Mouse (Mus musculus) midbrain, embryonic 14.5 days (tissue): ENCODE results near the gene H3f3b. TPM values are rescaled to one million over a fixed set of nuclear protein-coding genes. Genes with fewer than 3 reads are reported as not detected.

Experiments used
- ATAC-seq: fragments of 200-750 bp; cut with Nextera tagmentation; 2 replicates; pipeline ENCODE4 v1.8.0; 2017; ENCODE audit warnings: moderate number of reproducible peaks, moderate library complexity; ENCODE audit not compliant: low FRiP score, low TSS enrichment
- DNase-seq: peaks from one replicate; pipeline ENCODE4 v3.0.0-alpha.2; 2015
- H3K27ac ChIP-seq: fragments of 300-500 bp; sonication (generic); replicated peaks from 2 replicates; pipeline ENCODE4 v1.5.1; 2014; ENCODE audit warnings: mild to moderate bottlenecking, low read depth, low read length, moderate library complexity
- H3K27me3 ChIP-seq: fragments of 300-500 bp; sonication (generic); 2 replicates; pipeline ENCODE4 v1.6.1; 2014; ENCODE audit warnings: low read length, control low read depth, mixed read lengths; ENCODE audit not compliant: control insufficient read depth, insufficient read depth
- H3K36me3 ChIP-seq: fragments of 300-500 bp; sonication (generic); 2 replicates; pipeline ENCODE4 v1.6.1; 2014; ENCODE audit warnings: low read length, control low read depth; ENCODE audit not compliant: control insufficient read depth, insufficient read depth
- H3K4me1 ChIP-seq: fragments of 300-500 bp; sonication (generic); 2 replicates; pipeline ENCODE4 v1.6.1; 2014; ENCODE audit warnings: mild to moderate bottlenecking, antibody characterized with exemption, low read length, control low read depth; ENCODE audit not compliant: control insufficient read depth, insufficient read depth
- H3K4me2 ChIP-seq: fragments of 300-500 bp; sonication (generic); 2 replicates; pipeline ENCODE4 v1.6.1; 2014; ENCODE audit warnings: mild to moderate bottlenecking, low read length, moderate library complexity
- H3K4me3 ChIP-seq: fragments of 300-500 bp; sonication (generic); replicated peaks from 2 replicates; pipeline ENCODE4 v1.5.1; 2014; ENCODE audit warnings: low read depth, low read length
- H3K9ac ChIP-seq: fragments of 300-500 bp; sonication (generic); replicated peaks from 2 replicates; pipeline ENCODE4 v1.6.1; 2014; ENCODE audit warnings: mild to moderate bottlenecking, low read length, moderate library complexity
- H3K9me3 ChIP-seq: fragments of 300-500 bp; sonication (generic); 2 replicates; pipeline ENCODE4 v1.6.1; 2016; ENCODE audit warnings: low read length, control low read depth, mixed read lengths; ENCODE audit not compliant: control insufficient read depth
- WGBS: fragments of 180-500 bp; shearing (Covaris S2); extraction: QIAGEN DNeasy Blood & Tissue Kit; methylation state at CpG from one replicate; pipeline ENCODE4 v1.1.7; 2014; 5-methylcytosine and 5-hydroxymethylcytosine counted together
- polyA plus RNA-seq: library from polyadenylated mRNA; unstranded; fragments of >200 nt; fragmentation: Nextera tagmentation; extraction: Ambion mirVana; gene quantifications from 2 replicates; pipeline ENCODE4 v1.2.1, GENCODE M21; 2014

The H3f3b gene
- 2,683 and 2,948 TPM in 2 replicates for polyA plus RNA-seq

DNA sequence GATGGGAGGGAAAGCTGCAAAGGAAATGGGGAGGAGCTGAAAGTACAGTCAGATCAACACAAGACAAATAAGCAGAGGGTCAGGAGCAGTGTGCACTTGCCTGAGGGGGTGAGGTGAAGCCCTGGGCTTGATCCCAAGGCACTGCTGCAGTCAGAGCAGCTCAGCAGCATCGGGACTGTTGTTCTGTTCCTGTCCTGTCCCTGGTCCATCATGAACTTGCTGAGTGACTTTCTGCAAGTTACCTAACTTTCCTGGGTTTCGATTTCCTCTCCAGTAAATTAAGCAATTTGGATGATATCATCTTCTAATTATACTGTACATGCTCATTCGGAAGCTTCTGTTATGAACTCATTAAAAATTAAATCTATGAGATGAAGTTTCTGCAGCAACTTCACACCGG lies at the start of gene H3f3b:
H3f3b (minus strand) TSS at position 207 of the 400 bp plus-strand sequence.
- no peak within 1 kb of the TSS for H3K4me3 ChIP-seq
- DNase-seq: no peak
- ATAC-seq: no peak
- peaks cover 5% of the 10 kb centered on the region; the same call in 1 of the 2 replicates for H3K36me3 ChIP-seq
- H3K4me1 ChIP-seq: peaks cover 10% of the 10 kb centered on the region
- H3K9me3 ChIP-seq: no peaks in the 10 kb centered on the region
- H3K27me3 ChIP-seq: no peaks in the 10 kb centered on the region
- WGBS: 89% methylated on average over 4 of the region's 4 CpGs
- no peak within 1 kb of the TSS for H3K9ac ChIP-seq
- H3K4me2 ChIP-seq: no peak within 1 kb of the TSS
- H3K27ac ChIP-seq: no peak within 1 kb of the TSS

DNA sequence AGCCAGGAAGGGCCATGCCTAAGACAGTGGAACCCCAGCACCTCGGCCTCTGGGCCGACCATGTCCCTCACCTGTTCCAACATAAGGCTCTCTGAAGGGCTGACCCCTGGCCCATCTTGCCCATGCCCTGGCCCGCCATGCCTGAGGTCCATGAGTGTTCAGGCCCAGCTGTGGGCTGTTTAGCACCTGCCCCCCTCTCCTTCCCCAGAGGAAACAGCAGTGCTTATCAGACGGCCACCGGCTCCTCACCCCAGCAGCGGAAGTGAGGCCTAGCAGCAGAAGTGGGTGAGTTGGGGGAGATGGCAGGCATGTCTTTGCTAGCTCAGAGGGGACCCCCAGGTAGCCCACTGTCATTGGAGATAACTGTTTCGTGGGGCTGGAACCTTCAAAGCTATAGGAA lies 49.1 kb upstream of the H3f3b start:
- H3K27me3 ChIP-seq: no peaks in the 10 kb centered on the region
- ATAC-seq (no peak), DNase-seq (no peak)
- H3K4me3 ChIP-seq: no peak overlapping the region
- H3K9me3 ChIP-seq: no peaks in the 10 kb centered on the region
- H3K4me2 ChIP-seq: no peak overlapping the region
- H3K4me1 ChIP-seq: no peaks in the 10 kb centered on the region
- H3K36me3 ChIP-seq: peaks cover 33% of the 10 kb centered on the region
- no peak overlapping the region for H3K9ac ChIP-seq
- H3K27ac ChIP-seq: no peak overlapping the region
- 93% methylated on average over 7 of the region's 7 CpGs for WGBS

DNA sequence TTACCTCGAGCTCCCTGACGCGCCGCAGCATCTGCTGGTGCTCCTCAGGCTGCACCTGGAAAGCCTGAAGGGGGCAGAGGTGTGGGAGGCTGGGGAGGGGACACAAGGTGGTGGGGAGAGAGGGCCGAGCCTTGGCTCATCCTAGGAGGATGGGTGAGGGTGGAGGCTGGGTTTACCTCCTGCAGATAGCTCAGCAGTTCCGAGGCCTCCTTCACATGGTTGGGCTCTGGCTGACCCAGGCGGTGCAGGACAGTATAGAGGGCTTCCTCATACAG lies 48.4 kb upstream of the H3f3b start:
- Histone ChIP-seq H3K4me1 (no peaks in the 10 kb centered on the region), H3K27me3 (no peaks in the 10 kb centered on the region), H3K27ac (no peak overlapping the region), H3K4me3 (no peak overlapping the region), H3K9ac (no peak overlapping the region), H3K4me2 (no peak overlapping the region), H3K36me3 (peaks cover 27% of the 10 kb centered on the region), H3K9me3 (no peaks in the 10 kb centered on the region)
- 73% methylated on average over 7 of the region's 7 CpGs for WGBS
- DNase-seq (no peak), ATAC-seq (no peak)

DNA sequence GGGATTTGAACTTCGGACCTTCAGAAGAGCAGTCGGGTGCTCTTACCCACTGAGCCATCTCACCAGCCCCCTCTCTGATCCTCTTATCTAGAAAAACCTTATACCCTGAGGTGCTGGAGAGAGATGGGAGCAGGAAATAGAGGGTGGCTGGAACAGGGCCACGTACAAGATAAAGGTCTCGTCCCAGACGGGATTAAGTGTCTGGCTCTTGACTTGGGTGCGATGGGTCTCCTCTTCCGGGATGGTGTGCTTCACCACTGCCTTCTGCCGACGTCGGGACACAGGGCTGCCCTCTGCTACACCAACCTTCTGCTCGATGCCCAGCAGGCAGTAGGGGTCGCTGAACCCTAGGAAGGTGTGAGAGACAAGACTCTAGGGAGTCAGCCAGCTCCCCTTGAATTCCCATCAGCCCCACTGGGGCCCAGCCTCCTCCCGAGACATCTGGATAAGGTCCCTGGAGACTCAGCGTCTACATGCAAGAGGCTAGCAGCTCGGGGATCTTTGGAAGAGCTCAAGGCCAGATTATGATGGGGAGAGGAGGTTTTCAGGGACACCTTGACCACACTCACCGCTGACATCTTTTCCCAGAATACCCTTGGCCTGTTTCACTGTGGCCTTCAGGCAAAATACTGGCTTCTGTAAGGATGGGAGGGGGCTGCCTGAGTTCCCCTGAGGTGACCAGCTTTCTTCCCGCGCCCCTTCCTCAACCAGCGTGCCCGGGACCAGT lies 47.9 kb upstream of the H3f3b start:
- DNase-seq: no peak
- no peaks in the 10 kb centered on the region for H3K4me1 ChIP-seq
- WGBS: 63% methylated on average over 20 of the region's 20 CpGs
- no peak overlapping the region for H3K9ac ChIP-seq
- H3K36me3 ChIP-seq: peaks cover 22% of the 10 kb centered on the region
- no peak overlapping the region for H3K27ac ChIP-seq
- no peak overlapping the region for H3K4me2 ChIP-seq
- no peak overlapping the region for H3K4me3 ChIP-seq
- H3K9me3 ChIP-seq: no peaks in the 10 kb centered on the region
- H3K27me3 ChIP-seq: no peaks in the 10 kb centered on the region
- ATAC-seq: no peak

DNA sequence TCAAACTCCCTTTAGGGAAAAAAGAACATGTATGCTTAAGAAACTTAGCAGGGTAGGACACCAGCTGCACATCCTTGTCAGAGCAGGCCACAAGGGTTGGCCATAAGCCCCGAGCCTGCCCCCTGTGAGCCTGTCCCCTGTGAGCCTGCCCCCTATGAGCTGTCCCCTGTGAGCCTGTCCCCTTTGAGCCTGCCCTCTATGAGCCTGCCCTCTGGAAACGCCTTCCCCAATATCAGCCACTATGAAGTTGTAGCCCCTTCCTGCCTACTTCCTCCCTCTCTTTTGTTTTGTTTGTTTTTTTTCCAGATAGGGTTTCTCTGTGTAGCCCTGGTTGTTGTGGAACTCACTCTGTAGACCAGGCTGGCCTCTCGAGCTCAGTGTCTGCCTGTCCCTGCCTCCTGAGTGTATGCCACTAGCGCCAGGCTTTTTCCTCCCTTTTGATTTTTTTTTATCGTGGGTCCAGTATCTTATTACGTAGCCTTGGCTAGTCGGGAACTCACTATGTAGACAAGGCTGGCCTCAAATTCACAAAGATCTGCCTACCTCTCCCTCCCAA lies 46.8 kb upstream of the H3f3b start:
- Histone ChIP-seq H3K27me3 (no peaks in the 10 kb centered on the region), H3K9ac (no peak overlapping the region), H3K4me2 (no peak overlapping the region), H3K27ac (no peak overlapping the region), H3K9me3 (no peaks in the 10 kb centered on the region), H3K4me3 (no peak overlapping the region), H3K36me3 (peaks cover 10% of the 10 kb centered on the region; the same call in 1 of the 2 replicates), H3K4me1 (no peaks in the 10 kb centered on the region)
- ATAC-seq: no peak
- no peak for DNase-seq
- 70% methylated on average over 7 of the region's 7 CpGs for WGBS

DNA sequence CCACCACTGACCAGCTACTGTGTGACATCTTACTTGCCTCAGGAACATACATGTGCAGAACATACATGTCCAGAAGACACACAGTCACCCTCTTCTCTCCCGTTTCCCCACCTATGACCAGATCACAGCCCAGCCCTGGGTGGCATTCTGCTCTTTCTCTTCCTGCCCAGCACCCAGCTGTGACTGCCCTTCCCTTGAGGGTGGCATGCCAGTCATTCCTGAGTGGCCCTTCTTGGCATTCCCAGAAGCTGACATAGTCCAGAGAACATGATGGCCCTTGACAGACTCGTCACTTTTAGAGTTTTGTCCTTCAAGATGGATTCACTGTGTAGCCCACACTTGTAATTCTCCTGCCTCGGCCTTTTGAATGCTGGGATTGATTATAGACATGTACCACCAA lies 44.8 kb upstream of the H3f3b start:
- H3K27ac ChIP-seq: no peak overlapping the region
- DNase-seq (no peak), ATAC-seq (no peak)
- H3K4me3 ChIP-seq: no peak overlapping the region
- no peaks in the 10 kb centered on the region for H3K27me3 ChIP-seq
- WGBS: 75% methylated on average over 3 of the region's 3 CpGs
- H3K9ac ChIP-seq: no peak overlapping the region
- no peaks in the 10 kb centered on the region for H3K9me3 ChIP-seq
- no peaks in the 10 kb centered on the region for H3K36me3 ChIP-seq
- H3K4me2 ChIP-seq: no peak overlapping the region
- no peaks in the 10 kb centered on the region for H3K4me1 ChIP-seq

DNA sequence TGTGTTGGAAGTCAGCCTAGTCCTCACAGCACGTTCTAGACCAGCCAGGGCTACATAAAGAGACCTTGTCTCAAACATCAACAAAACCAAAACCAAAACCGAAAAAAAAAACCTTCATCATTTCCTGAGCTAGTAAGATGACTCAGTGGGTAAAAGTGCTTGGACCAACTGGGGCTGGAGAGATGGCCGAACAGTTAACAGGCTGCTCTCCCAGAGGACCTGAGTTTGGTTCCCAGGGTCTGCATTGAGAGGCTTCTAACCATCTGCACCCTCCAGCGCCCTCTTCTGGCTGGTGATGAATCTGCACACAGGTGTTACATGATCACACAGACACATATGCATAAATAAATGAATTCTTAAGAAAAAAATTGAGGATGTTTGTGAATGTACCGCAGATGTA lies 43.7 kb upstream of the H3f3b start:
- H3K4me1 ChIP-seq: no peaks in the 10 kb centered on the region
- no peaks in the 10 kb centered on the region for H3K36me3 ChIP-seq
- H3K27ac ChIP-seq: no peak overlapping the region
- 73% methylated on average over 5 of the region's 5 CpGs for WGBS
- DNase-seq: no peak
- no peaks in the 10 kb centered on the region for H3K27me3 ChIP-seq
- no peak overlapping the region for H3K9ac ChIP-seq
- H3K4me3 ChIP-seq: no peak overlapping the region
- H3K4me2 ChIP-seq: no peak overlapping the region
- ATAC-seq: no peak
- no peaks in the 10 kb centered on the region for H3K9me3 ChIP-seq

DNA sequence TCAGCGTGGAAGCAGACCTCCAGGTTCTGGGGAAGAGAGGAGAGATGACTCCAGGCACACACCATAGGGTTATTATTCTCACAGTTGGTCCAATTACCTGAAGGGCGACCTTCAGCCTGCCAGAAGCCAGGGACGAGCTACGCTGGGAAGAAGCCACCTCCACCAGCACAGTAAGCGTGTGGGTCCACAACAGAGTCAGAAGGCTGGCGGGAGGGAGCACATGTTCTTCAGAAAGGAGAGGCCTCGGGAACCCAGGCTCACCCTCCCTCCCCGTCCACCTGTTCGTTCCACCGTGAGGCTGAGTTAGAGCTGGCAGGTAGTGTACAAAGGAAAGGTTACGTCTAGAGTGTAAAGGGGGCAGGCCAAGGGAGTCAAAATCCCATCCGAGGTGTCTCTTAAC lies 37.6 kb upstream of the H3f3b start:
- Histone ChIP-seq H3K27ac (no peak overlapping the region), H3K4me3 (no peak overlapping the region), H3K9me3 (no peaks in the 10 kb centered on the region), H3K9ac (no peak overlapping the region), H3K4me2 (no peak overlapping the region), H3K36me3 (peaks cover 15% of the 10 kb centered on the region), H3K27me3 (no peaks in the 10 kb centered on the region), H3K4me1 (no peaks in the 10 kb centered on the region)
- 90% methylated on average over 12 of the region's 12 CpGs for WGBS
- no peak for ATAC-seq
- no peak for DNase-seq

DNA sequence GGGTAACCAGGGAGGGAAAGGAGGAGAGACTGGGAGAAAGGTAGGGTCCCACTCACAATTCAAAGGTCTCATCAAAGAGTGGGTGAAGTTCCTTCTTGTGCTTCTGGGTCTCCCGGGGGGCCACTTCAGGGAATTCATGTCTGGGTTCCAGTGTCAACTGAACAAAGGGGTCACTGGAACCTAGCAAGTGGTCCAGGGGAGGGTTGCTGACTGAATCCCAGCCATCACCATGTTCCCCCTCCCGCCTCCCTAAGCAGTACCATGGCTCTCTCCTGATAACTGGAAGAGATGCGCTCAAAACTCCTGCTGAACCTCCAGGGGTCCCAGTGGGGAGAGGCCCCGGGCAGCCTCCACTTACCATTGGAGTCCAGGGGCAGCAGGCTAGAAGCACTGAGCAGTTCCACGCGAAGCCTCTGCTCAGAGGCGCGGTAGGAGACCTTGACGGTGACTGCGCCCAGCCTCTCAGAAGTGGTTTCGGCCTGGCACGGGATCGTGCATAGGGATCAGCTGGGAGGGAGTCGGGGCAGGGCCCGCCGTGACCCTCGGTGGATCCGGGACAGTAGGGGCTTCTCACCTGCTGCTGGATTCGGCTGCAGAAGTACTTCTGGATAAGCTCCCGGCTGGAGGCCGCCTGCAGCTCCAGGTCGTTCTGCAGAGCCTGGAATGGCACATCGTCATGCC lies 36.6 kb upstream of the H3f3b start:
- 64% methylated on average over 23 of the region's 23 CpGs for WGBS
- Histone ChIP-seq H3K4me3 (no peak overlapping the region), H3K27ac (no peak overlapping the region), H3K9me3 (no peaks in the 10 kb centered on the region), H3K9ac (no peak overlapping the region), H3K36me3 (peaks cover 25% of the 10 kb centered on the region), H3K4me1 (no peaks in the 10 kb centered on the region), H3K4me2 (no peak overlapping the region), H3K27me3 (no peaks in the 10 kb centered on the region)
- DNase-seq (no peak), ATAC-seq (no peak)
